8 mouse cellular contexts compared by ENCODE assay signal in the genomic region with DNA sequence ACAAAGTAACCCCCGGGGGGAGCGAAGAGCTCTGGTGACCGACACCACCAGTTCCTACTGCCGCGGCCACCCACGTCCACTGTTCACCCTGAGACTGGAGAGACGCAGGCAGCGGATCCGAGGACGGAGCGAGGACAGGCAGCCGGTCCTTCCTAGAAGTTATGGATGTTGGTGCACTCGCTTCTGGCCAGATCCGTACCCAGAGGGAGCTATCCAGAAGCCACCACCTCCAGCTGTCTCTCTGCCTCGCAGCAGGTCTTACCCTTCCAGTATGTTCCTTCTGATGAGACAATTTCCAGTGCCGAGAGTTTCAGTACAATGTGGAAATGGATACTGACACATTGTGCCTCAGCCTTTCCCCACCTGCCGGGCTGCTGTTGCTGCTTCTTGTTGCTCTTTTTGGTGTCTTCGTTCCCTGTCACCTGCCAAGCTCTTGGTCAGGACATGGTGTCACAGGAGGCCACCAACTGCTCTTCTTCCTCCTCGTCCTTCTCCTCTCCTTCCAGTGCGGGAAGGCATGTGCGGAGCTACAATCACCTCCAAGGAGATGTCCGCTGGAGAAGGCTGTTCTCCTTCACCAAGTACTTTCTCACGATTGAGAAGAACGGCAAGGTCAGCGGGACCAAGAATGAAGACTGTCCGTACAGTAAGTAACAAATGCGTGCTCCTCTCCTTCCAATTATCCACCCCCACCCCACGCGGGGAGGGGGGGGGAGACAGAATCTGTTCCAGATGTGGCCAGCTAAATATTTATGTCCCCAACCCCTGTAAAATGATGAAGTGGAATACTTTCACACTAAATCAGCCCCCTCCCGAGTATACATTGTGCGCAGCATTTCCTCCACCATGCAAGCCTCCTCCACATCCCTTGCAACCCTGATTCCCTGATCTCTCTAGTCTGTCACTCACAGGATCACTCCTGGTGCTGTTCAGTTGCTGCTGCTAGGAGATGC. TPM values are rescaled to one million over a fixed set of nuclear protein-coding genes. Genes with fewer than 3 reads are reported as not detected.
A peak's percentile ranks its signal among the peaks of the same experiment; 100 is the strongest.
DNase-seq lines count a peak whose midpoint lies in the region; ATAC-seq and TF ChIP-seq lines count a peak whose summit lies in the region.

No protein-coding gene starts in this region.

- no peak for TF ChIP-seq CTCF in ES-Bruce4 (IDR thresholded peaks at IDR 0.05; ENCODE audit: low read depth, low read length)

- DNase-seq in frontal cortex, postnatal 36 days (ENCODE audit: low spot score in 2 of 2), result peak; percentile 12 to 31
- no peak for DNase-seq in frontal cortex, postnatal 10 days (ENCODE audit: low spot score in 2 of 2)
- peak; percentile 66 for DNase-seq in forebrain, embryonic 11.5 days (ENCODE audit: low spot score)
- peak; percentile 14 for DNase-seq in kidney, adult 9 months
- no peak for DNase-seq in cerebellum, adult 11 months

- H3K27ac ChIP-seq in ES-Bruce4 (ENCODE audit: insufficient read depth, low read length), result no peak overlapping the region
- no peak overlapping the region for H3K27ac ChIP-seq in forebrain, embryonic 11.5 days (ENCODE audit: low read depth, low read length)
- H3K27ac ChIP-seq in stomach, embryonic 14.5 days (ENCODE audit: low read length), result peak overlapping the region; percentile 57

- peak overlapping the region; percentile 15 for H3K4me3 ChIP-seq in ES-Bruce4 (ENCODE audit: low read depth, low read length)
- H3K4me3 ChIP-seq in forebrain, embryonic 11.5 days (ENCODE audit: low read depth, low read length), result peak overlapping the region; percentile 45
- peak overlapping the region; percentile 52 for H3K4me3 ChIP-seq in stomach, embryonic 14.5 days (ENCODE audit: low read depth, low read length)

- 2% methylated on average over 31 of the region's 31 CpGs for WGBS in forebrain, embryonic 11.5 days
- WGBS in stomach, embryonic 14.5 days, result 2% methylated on average over 31 of the region's 31 CpGs

- H3K36me3 ChIP-seq in ES-Bruce4 (ENCODE audit: control insufficient read depth, insufficient read depth, low read length, poor library complexity, severe bottlenecking), result no peaks in the 10 kb centered on the region
- H3K36me3 ChIP-seq in forebrain, embryonic 11.5 days (ENCODE audit: control insufficient read depth, insufficient read depth, low read length), result no peaks in the 10 kb centered on the region
- H3K36me3 ChIP-seq in stomach, embryonic 14.5 days (ENCODE audit: control insufficient read depth, insufficient read depth, low read length), result no peaks in the 10 kb centered on the region

- peaks cover 11% of the 10 kb centered on the region for H3K27me3 ChIP-seq in ES-Bruce4 (ENCODE audit: control insufficient read depth, insufficient read depth, low read length, poor library complexity, severe bottlenecking)
- H3K27me3 ChIP-seq in forebrain, embryonic 11.5 days (ENCODE audit: control insufficient read depth, insufficient read depth, low read length), result peaks cover 19% of the 10 kb centered on the region
- H3K27me3 ChIP-seq in stomach, embryonic 14.5 days (ENCODE audit: control insufficient read depth, insufficient read depth, low read length), result no peaks in the 10 kb centered on the region

- TF ChIP-seq POLR2A in ES-Bruce4 (IDR thresholded peaks at IDR 0.05; ENCODE audit: insufficient read depth, low read length), result no peak

- no peak for TF ChIP-seq EP300 in ES-Bruce4 (IDR thresholded peaks at IDR 0.05; ENCODE audit: insufficient read depth, low read depth, low read length)

- peak; percentile 55 for ATAC-seq in forebrain, embryonic 11.5 days (replicated peaks; ENCODE audit: low FRiP score)
- ATAC-seq in megakaryocyte, adult 5-6 weeks (ENCODE audit: poor library complexity, severe bottlenecking), result peak; percentile 19
- ATAC-seq in stomach, embryonic 14.5 days (ENCODE audit: insufficient number of reproducible peaks, insufficient read depth, low FRiP score, low read depth), result peak; percentile 39; the same call in 1 of the 2 replicates

- no peaks in the 10 kb centered on the region for H3K9me3 ChIP-seq in ES-Bruce4 (replicated peaks; ENCODE audit: control insufficient read depth, insufficient read depth, low read length, poor library complexity, severe bottlenecking)
- H3K9me3 ChIP-seq in forebrain, embryonic 11.5 days (ENCODE audit: control insufficient read depth, low read length), result no peaks in the 10 kb centered on the region
- 0 out of 2 replicates have a peak, but pooled peaks cover 2% of the 10 kb centered on the region for H3K9me3 ChIP-seq in stomach, embryonic 14.5 days (ENCODE audit: control insufficient read depth, low read depth, low read length)

- peak overlapping the region; percentile 88 for H3K4me2 ChIP-seq in forebrain, embryonic 11.5 days (ENCODE audit: low read depth, low read length, severe bottlenecking)
- H3K4me2 ChIP-seq in stomach, embryonic 14.5 days (replicated peaks; ENCODE audit: low read depth, low read length), result peak overlapping the region; percentile 70

- no peak overlapping the region for H3K9ac ChIP-seq in ES-Bruce4 (ENCODE audit: low read depth, poor library complexity, severe bottlenecking)
- peak overlapping the region; percentile 16; the same call in 1 of the 2 replicates for H3K9ac ChIP-seq in forebrain, embryonic 11.5 days (ENCODE audit: low read length)
- peak overlapping the region; percentile 48 for H3K9ac ChIP-seq in stomach, embryonic 14.5 days (replicated peaks; ENCODE audit: low read depth, low read length)

- H3K4me1 ChIP-seq in ES-Bruce4 (ENCODE audit: control insufficient read depth, insufficient read depth, low read length), result no peaks in the 10 kb centered on the region
- 0 out of 2 replicates have a peak, but pooled peaks cover 3% of the 10 kb centered on the region for H3K4me1 ChIP-seq in forebrain, embryonic 11.5 days (replicated peaks; ENCODE audit: control insufficient read depth, insufficient read depth, low read length)
- 0 out of 2 replicates have a peak, but pooled peaks cover 6% of the 10 kb centered on the region for H3K4me1 ChIP-seq in stomach, embryonic 14.5 days (ENCODE audit: control insufficient read depth, insufficient read depth, low read length)

RNA-seq across cellular contexts. Expression of a gene that starts 45.8 kb away (rescaled TPM):
- polyA plus RNA-seq in ES-Bruce4 (2011; ENCODE audit: insufficient read depth, insufficient read length, low read depth, missing spikeins), result 1.3 TPM in 2 replicates
- 0.35 and 0.37 TPM in 2 replicates for polyA plus RNA-seq in forebrain, embryonic 11.5 days (2014; fragmentation: Nextera tagmentation; extraction: Ambion mirVana)
- total RNA-seq in megakaryocyte, adult 5-6 weeks (2015), result not detected in 2 replicates
- total RNA-seq in megakaryocyte, adult 5-6 weeks (2017), result not detected in 2 replicates
- polyA plus RNA-seq in stomach, embryonic 14.5 days (2014; fragmentation: Nextera tagmentation; extraction: Ambion mirVana), result 12.3 and 14.0 TPM in 2 replicates

Comparison
In these comparisons a context has a peak if more than half of its experiments do, and no peak if none do; other contexts are left out.
1. DNase-seq: peak in frontal cortex, postnatal 36 days (2 of 2), forebrain, embryonic 11.5 days (single experiment) and kidney, adult 9 months (single experiment); none in frontal cortex, postnatal 10 days (0 of 2) and cerebellum, adult 11 months (single experiment).
2. Peak in every context shown above with its lines, with median percentiles within 50 percentile points of each other: H3K4me3 ChIP-seq and ATAC-seq.